Mouse (Mus musculus) forebrain, embryonic 11.5 days (tissue): ENCODE measurements around the gene Efnb3. TPM values are rescaled to one million over a fixed set of nuclear protein-coding genes. Genes with fewer than 3 reads are reported as not detected.

ENCODE experiments used
- ATAC-seq: fragments of 200-750 bp; cut with Nextera tagmentation; replicated peaks from 2 replicates; pipeline ENCODE4 v1.8.0; 2017; ENCODE audit warnings: moderate TSS enrichment; ENCODE audit not compliant: low FRiP score
- DNase-seq: peaks from one replicate; pipeline ENCODE4 v3.0.0-alpha.2; 2017; ENCODE audit warnings: low spot score
- H3K27ac ChIP-seq: fragments of 300-500 bp; sonication (generic); 2 replicates; pipeline ENCODE4 v1.5.1; 2014; ENCODE audit warnings: low read depth, low read length
- H3K27me3 ChIP-seq: fragments of 300-500 bp; sonication (generic); 2 replicates; pipeline ENCODE4 v1.6.1; 2014; ENCODE audit warnings: mild to moderate bottlenecking, low read length, mixed read lengths; ENCODE audit not compliant: control insufficient read depth, insufficient read depth
- H3K36me3 ChIP-seq: fragments of 300-500 bp; sonication (generic); 2 replicates; pipeline ENCODE4 v1.6.1; 2014; ENCODE audit warnings: mild to moderate bottlenecking, low read length, moderate library complexity, mixed read lengths; ENCODE audit not compliant: control insufficient read depth, insufficient read depth
- H3K4me1 ChIP-seq: fragments of 300-500 bp; sonication (generic); replicated peaks from 2 replicates; pipeline ENCODE4 v1.6.1; 2014; ENCODE audit warnings: low read length, mixed read lengths; ENCODE audit not compliant: control insufficient read depth, insufficient read depth
- H3K4me2 ChIP-seq: fragments of 300-500 bp; sonication (generic); 2 replicates; pipeline ENCODE4 v1.6.1; 2014; ENCODE audit warnings: low read depth, mild to moderate bottlenecking, low read length, moderate library complexity, mixed read lengths; ENCODE audit not compliant: severe bottlenecking
- H3K4me3 ChIP-seq: fragments of 300-500 bp; sonication (generic); 2 replicates; pipeline ENCODE4 v1.5.1; 2014; ENCODE audit warnings: low read depth, low read length
- H3K9ac ChIP-seq: fragments of 300-500 bp; sonication (generic); 2 replicates; pipeline ENCODE4 v1.6.1; 2014; ENCODE audit warnings: low read length
- H3K9me3 ChIP-seq: fragments of 300-500 bp; sonication (generic); 2 replicates; pipeline ENCODE4 v1.6.1; 2016; ENCODE audit warnings: low read length, mixed read lengths; ENCODE audit not compliant: control insufficient read depth
- WGBS: fragments of 180-500 bp; shearing (Covaris S2); extraction: QIAGEN DNeasy Blood & Tissue Kit; methylation state at CpG from one replicate; pipeline ENCODE4 v1.1.7; 2014; 5-methylcytosine and 5-hydroxymethylcytosine counted together
- polyA plus RNA-seq: library from polyadenylated mRNA; unstranded; fragments of >200 nt; fragmentation: Nextera tagmentation; extraction: Ambion mirVana; gene quantifications from 2 replicates; pipeline ENCODE4 v1.2.1, GENCODE M21; 2014

The Efnb3 gene
- polyA plus RNA-seq, 1 experiment from 2014 or later: 13.1 TPM

GRCm38 (mm10) chr11:69581147-69581688, 21.2 kb upstream of the Efnb3 start:
- H3K4me2 ChIP-seq: peak overlapping the region; percentile 69
- peak overlapping the region; percentile 77 for H3K9ac ChIP-seq
- DNase-seq (peak; percentile 94), ATAC-seq (peak; percentile 80)
- peaks cover 15% of the 10 kb centered on the region for H3K4me1 ChIP-seq
- H3K9me3 ChIP-seq: no peaks in the 10 kb centered on the region
- no peaks in the 10 kb centered on the region for H3K36me3 ChIP-seq
- WGBS: under 1% methylated on average over 36 of the region's 36 CpGs
- H3K27me3 ChIP-seq: no peaks in the 10 kb centered on the region
- H3K4me3 ChIP-seq: peak overlapping the region; percentile 81
- H3K27ac ChIP-seq: peak overlapping the region; percentile 84

DNA sequence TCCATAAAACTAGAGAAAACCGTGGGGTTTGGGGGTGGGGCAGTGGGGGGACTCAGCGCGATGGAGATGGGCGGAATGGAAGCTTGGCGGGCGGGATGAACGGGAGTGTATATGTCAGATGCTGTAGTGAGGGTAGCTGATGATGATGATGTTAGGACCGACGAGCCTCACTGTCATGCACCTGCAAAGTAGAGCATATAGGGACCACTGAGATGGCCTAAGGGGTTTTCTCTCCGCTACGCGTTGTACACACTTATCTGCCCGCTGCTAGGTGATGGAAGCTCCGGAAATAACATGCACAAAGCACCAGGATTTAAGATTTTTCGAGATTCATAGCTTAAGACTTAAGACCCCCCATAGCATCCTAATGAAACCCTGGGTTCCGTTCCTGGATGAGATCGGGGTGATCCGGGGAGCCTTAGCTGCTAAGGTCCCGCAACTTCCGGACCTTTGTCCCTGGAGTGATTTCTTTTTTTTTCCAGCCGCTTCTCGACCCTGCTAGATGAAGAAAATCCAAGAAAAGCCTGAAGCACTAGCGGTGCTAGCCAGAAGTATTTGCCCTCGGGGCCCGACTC, 20.7 kb upstream of the Efnb3 start:
- Histone ChIP-seq H3K9ac (peak overlapping the region; percentile 77), H3K9me3 (no peaks in the 10 kb centered on the region), H3K4me3 (peak overlapping the region; percentile 81), H3K36me3 (no peaks in the 10 kb centered on the region), H3K4me2 (peak overlapping the region; percentile 69), H3K27me3 (no peaks in the 10 kb centered on the region), H3K4me1 (peaks cover 16% of the 10 kb centered on the region), H3K27ac (peak overlapping the region; percentile 84)
- 0 out of 2 replicates have a peak, but pooled peaks have one; percentile 3 for ATAC-seq
- DNase-seq: no peak
- under 1% methylated on average over 25 of the region's 25 CpGs for WGBS

GRCm38 (mm10) chr11:69580091-69580514, 20.1 kb upstream of the Efnb3 start, which contains the start of the genes Wrap53 and Trp53:
Wrap53 (minus strand) TSS chr11:69580255.
Trp53 (plus strand) TSS chr11:69580359.
- WGBS: 0% methylated on average over 13 of the region's 13 CpGs
- Histone ChIP-seq H3K27ac (peak within 1 kb of the TSS; percentile 84), H3K27me3 (no peaks in the 10 kb centered on the region), H3K9ac (peak within 1 kb of the TSS; percentile 88), H3K36me3 (no peaks in the 10 kb centered on the region), H3K4me2 (peak within 1 kb of the TSS; percentile 69), H3K9me3 (no peaks in the 10 kb centered on the region), H3K4me3 (peak within 1 kb of the TSS; percentile 81), H3K4me1 (peaks cover 16% of the 10 kb centered on the region)
- DNase-seq: peak; percentile 93
- peak; percentile 65 for ATAC-seq

GRCm38 (mm10) chr11:69579128-69580017, 19.4 kb upstream of the Efnb3 start:
- H3K4me1 ChIP-seq: peaks cover 16% of the 10 kb centered on the region

GRCm38 (mm10) chr11:69578301-69578700, 18.3 kb upstream of the Efnb3 start:
- ATAC-seq (no peak), DNase-seq (no peak)
- Histone ChIP-seq H3K9me3 (no peaks in the 10 kb centered on the region), H3K9ac (peak overlapping the region; percentile 88), H3K27me3 (no peaks in the 10 kb centered on the region), H3K27ac (no peak overlapping the region), H3K36me3 (peaks cover 3% of the 10 kb centered on the region; the same call in 1 of the 2 replicates), H3K4me2 (peak overlapping the region; percentile 67), H3K4me3 (peak overlapping the region; percentile 81), H3K4me1 (peaks cover 16% of the 10 kb centered on the region)
- 14% methylated on average over 15 of the region's 15 CpGs for WGBS

More at GRCm38 (mm10) chr11:69579128-69580017, 19.4 kb upstream of the Efnb3 start:
- DNase-seq: peak; percentile 98
- Histone ChIP-seq H3K36me3 (0 out of 2 replicates have a peak, but pooled peaks cover 3% of the 10 kb centered on the region), H3K9ac (peak overlapping the region; percentile 88), H3K9me3 (no peaks in the 10 kb centered on the region), H3K4me2 (peak overlapping the region; percentile 69), H3K27ac (peak overlapping the region; percentile 73; the same call in 1 of the 2 replicates), H3K4me3 (peak overlapping the region; percentile 81), H3K27me3 (no peaks in the 10 kb centered on the region)
- peak; percentile 86 for ATAC-seq
- 3% methylated on average over 39 of the region's 39 CpGs for WGBS

GRCm38 (mm10) chr11:69576307-69576706, 16.3 kb upstream of the Efnb3 start:
- Histone ChIP-seq H3K27ac (no peak overlapping the region), H3K4me3 (no peak overlapping the region), H3K36me3 (peaks cover 3% of the 10 kb centered on the region; the same call in 1 of the 2 replicates), H3K4me2 (no peak overlapping the region), H3K9me3 (no peaks in the 10 kb centered on the region), H3K9ac (no peak overlapping the region), H3K27me3 (no peaks in the 10 kb centered on the region), H3K4me1 (peaks cover 16% of the 10 kb centered on the region)
- WGBS: 81% methylated on average over 5 of the region's 5 CpGs
- DNase-seq (no peak), ATAC-seq (no peak)

DNA sequence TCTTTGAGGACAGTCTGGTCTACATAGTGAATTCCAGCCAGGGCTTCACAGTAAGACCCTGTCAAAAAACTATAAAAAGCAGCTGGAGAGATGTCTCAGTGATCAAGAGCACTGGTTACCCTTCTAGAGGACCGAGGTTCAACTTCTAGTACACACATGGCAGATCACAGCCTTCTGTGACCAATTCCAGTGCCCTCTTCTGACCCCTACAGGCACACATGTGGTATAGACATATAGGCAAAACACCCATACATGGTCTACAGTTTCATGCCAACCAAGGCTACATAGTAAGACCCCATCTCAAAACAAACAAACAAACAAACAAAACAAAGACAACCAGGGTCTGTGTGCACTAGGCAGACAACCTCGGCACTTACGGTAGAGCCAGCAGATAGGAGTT, 15.2 kb upstream of the Efnb3 start:
- Histone ChIP-seq H3K4me3 (no peak overlapping the region), H3K27me3 (no peaks in the 10 kb centered on the region), H3K27ac (no peak overlapping the region), H3K4me2 (no peak overlapping the region), H3K36me3 (peaks cover 7% of the 10 kb centered on the region; the same call in 1 of the 2 replicates), H3K9ac (no peak overlapping the region), H3K4me1 (peaks cover 16% of the 10 kb centered on the region), H3K9me3 (no peaks in the 10 kb centered on the region)
- WGBS: 75% methylated on average over 3 of the region's 3 CpGs
- no peak for DNase-seq
- no peak for ATAC-seq

DNA sequence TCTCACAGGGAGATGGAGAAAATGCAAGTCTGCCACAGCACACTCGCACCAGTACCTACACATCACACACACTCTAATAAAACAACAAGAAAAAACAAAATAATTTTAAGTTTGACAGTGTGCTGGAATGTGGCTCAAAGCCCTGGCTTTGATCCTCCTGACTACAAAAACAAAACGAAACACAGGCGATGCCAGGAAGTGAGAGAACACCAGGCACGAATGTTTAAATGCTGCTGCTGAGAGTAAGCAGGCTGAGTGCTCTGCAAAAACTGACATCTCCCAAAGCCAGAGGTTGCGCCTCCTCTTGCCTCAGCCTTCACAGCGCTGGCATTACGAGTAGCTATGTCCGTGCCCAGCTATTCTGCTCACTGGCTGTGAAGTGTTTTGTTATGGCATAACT, 5.1 kb upstream of the Efnb3 start:
- Histone ChIP-seq H3K27ac (no peak overlapping the region), H3K36me3 (no peaks in the 10 kb centered on the region)
- no peak for ATAC-seq

More for the DNA sequence above, 5.1 kb upstream of the Efnb3 start:
- Histone ChIP-seq H3K9ac (no peak overlapping the region), H3K4me3 (no peak overlapping the region), H3K9me3 (no peaks in the 10 kb centered on the region), H3K4me1 (peaks cover 14% of the 10 kb centered on the region), H3K4me2 (no peak overlapping the region), H3K27me3 (no peaks in the 10 kb centered on the region)
- 83% methylated on average over 8 of the region's 8 CpGs for WGBS
- no peak for DNase-seq
